Mouse (Mus musculus) activated CD4-positive, CD25-positive, alpha-beta regulatory T cell, adult 4 months (primary cell): ENCODE measurements around the gene Gm4307. TPM values are rescaled to one million over a fixed set of nuclear protein-coding genes. Genes with fewer than 3 reads are reported as not detected.
"Not testable (repeated sequence)": the region's sequence is repeated elsewhere in the genome, so short reads cannot be mapped to it uniquely, and the experiment has no call there.

Experiments
- ATAC-seq: one replicate; pipeline ENCODE4 v1.8.0; 2017
- polyA plus RNA-seq, 2 experiments: library from polyadenylated mRNA; unstranded; fragments of 100-300 nt; shearing (Covaris generic); gene quantifications; one replicate each; pipeline ENCODE4 v1.2.1; 2017

Gm4307 gene
- polyA plus RNA-seq, result not detected

GRCm38 (mm10) chr10:100361038-100361437 is at the start of gene Gm4307:
TSS of gene Gm4307 (plus strand) at chr10:100361338.
- ATAC-seq, result not testable (repeated sequence)

GRCm38 (mm10) chr10:100335376-100335775 is 25.8 kb upstream of the Gm4307 start, which contains the start of gene Gm4301:
TSS of gene Gm4301 (plus strand) at chr10:100335676.
- ATAC-seq, result not testable (repeated sequence)

GRCm38 (mm10) chr10:100340536-100340935 is 20.6 kb upstream of the Gm4307 start, which contains the start of gene Gm4302:
TSS of gene Gm4302 (plus strand) at chr10:100340836.
- not testable (repeated sequence) for ATAC-seq

GRCm38 (mm10) chr10:100345672-100346071 is 15.5 kb upstream of the Gm4307 start, which contains the start of gene Gm4303:
TSS of gene Gm4303 (plus strand) at chr10:100345972.
- ATAC-seq, result not testable (repeated sequence)

GRCm38 (mm10) chr10:100350793-100351192 is 10.3 kb upstream of the Gm4307 start, which contains the start of gene Gm4305:
TSS of gene Gm4305 (plus strand) at chr10:100351093.
- ATAC-seq, result not testable (repeated sequence)

GRCm38 (mm10) chr10:100356841-100357240 is 4.3 kb upstream of the Gm4307 start:
- ATAC-seq, result not testable (repeated sequence)

GRCm38 (mm10) chr10:100382460-100382859 is 21.3 kb downstream of the Gm4307 start, which contains the start of gene Gm4312:
TSS of gene Gm4312 (minus strand) at chr10:100382560.
- ATAC-seq, result not testable (repeated sequence)

GRCm38 (mm10) chr10:100402301-100402700 is 41.2 kb downstream of the Gm4307 start:
- ATAC-seq, result not testable (repeated sequence)

Other genes with a start within 250 kb of the Gm4307 start
- not detected for gene Gm4301, start 25.7 kb upstream of the Gm4307 start, polyA plus RNA-seq
- not detected for gene Gm4302, start 20.5 kb upstream of the Gm4307 start, polyA plus RNA-seq
- not detected for gene Gm4303, start 15.4 kb upstream of the Gm4307 start, polyA plus RNA-seq
- gene Gm4305, start 10.2 kb upstream of the Gm4307 start, polyA plus RNA-seq, result not detected
- not detected for gene Gm4312, start 21.2 kb downstream of the Gm4307 start, polyA plus RNA-seq
- 1 to 10 TPM; 1.3 to 2.9 TPM for gene Tmtc3, start 126.0 kb downstream of the Gm4307 start, polyA plus RNA-seq
- gene Cep290, start 126.2 kb downstream of the Gm4307 start, polyA plus RNA-seq, result 1 to 10 TPM; 3.7 to 5.2 TPM
- gene 4930430F08Rik, start 229.1 kb downstream of the Gm4307 start, polyA plus RNA-seq, result 10 to 100 TPM in 1 of 2 experiments, 1 to 10 TPM in 1; 8.9 to 10.6 TPM
- not detected for gene 1700017N19Rik, start 229.1 kb downstream of the Gm4307 start, polyA plus RNA-seq